Mouse (Mus musculus) heart, postnatal 4 days (tissue): Measurements from ENCODE around the gene Rptor. TPM values are rescaled to one million over a fixed set of nuclear protein-coding genes. Genes with fewer than 3 reads are reported as not detected.
A peak's percentile ranks its signal among the peaks of the same experiment; 100 is the strongest.
"Not testable (repeated sequence)": the region's sequence is repeated elsewhere in the genome, so short reads cannot be mapped to it uniquely, and the experiment has no call there.

ENCODE experiments used
- DNase-seq: peaks from one replicate; pipeline ENCODE4 v3.0.0; 2021
- total RNA-seq, 2 experiments: library from RNA; stranded (reverse); gene quantifications; 2 replicates each; pipeline ENCODE4 v1.2.3; 2021

Gene Rptor
- total RNA-seq, 2 experiments from 2014 or later, result 44.2 to 45.6 TPM

- DNase-seq, result no peak
These were observed 54.8 kb downstream of the Rptor start for GRCm38 (mm10) chr11:119657534-119657933.

- no peak for DNase-seq
These were observed 56.6 kb downstream of the Rptor start for GRCm38 (mm10) chr11:119659296-119659695.

GRCm38 (mm10) chr11:119661479-119661878 lies 58.8 kb downstream of the Rptor start:
- DNase-seq, result not testable (repeated sequence)

GRCm38 (mm10) chr11:119663876-119664275 lies 61.2 kb downstream of the Rptor start:
- no peak for DNase-seq

- DNase-seq, result no peak
These were observed 62.1 kb downstream of the Rptor start for GRCm38 (mm10) chr11:119664678-119665307.

GRCm38 (mm10) chr11:119665308-119665702 lies 62.6 kb downstream of the Rptor start:
- no peak for DNase-seq

- DNase-seq, result peak; percentile 45
These were observed 63.9 kb downstream of the Rptor start for GRCm38 (mm10) chr11:119666567-119667108.

GRCm38 (mm10) chr11:119670690-119671666 lies 68.3 kb downstream of the Rptor start:
- DNase-seq, result no peak

GRCm38 (mm10) chr11:119672041-119672440 lies 69.3 kb downstream of the Rptor start:
- DNase-seq, result no peak

- DNase-seq, result no peak
These were observed 70.1 kb downstream of the Rptor start for GRCm38 (mm10) chr11:119672775-119673174.

- no peak for DNase-seq
These were observed 72.1 kb downstream of the Rptor start for GRCm38 (mm10) chr11:119674835-119675234.

- no peak for DNase-seq
These were observed 72.8 kb downstream of the Rptor start for GRCm38 (mm10) chr11:119675546-119675945.

GRCm38 (mm10) chr11:119676751-119677411 lies 74.2 kb downstream of the Rptor start:
- no peak for DNase-seq

- no peak for DNase-seq
These were observed 75.7 kb downstream of the Rptor start for GRCm38 (mm10) chr11:119678427-119678826.

- DNase-seq, result no peak
These were observed 78.0 kb downstream of the Rptor start for GRCm38 (mm10) chr11:119680735-119681134.

- DNase-seq, result no peak
These were observed 79.6 kb downstream of the Rptor start for GRCm38 (mm10) chr11:119682285-119682684.

- no peak for DNase-seq
These were observed 81.1 kb downstream of the Rptor start for GRCm38 (mm10) chr11:119683796-119684195.

GRCm38 (mm10) chr11:119685477-119685876 lies 82.8 kb downstream of the Rptor start:
- DNase-seq, result peak; percentile 29

- DNase-seq, result no peak
These were observed 83.4 kb downstream of the Rptor start for GRCm38 (mm10) chr11:119685910-119686659.

- no peak for DNase-seq
These were observed 84.6 kb downstream of the Rptor start for GRCm38 (mm10) chr11:119687316-119687715.

- no peak for DNase-seq
These were observed 85.3 kb downstream of the Rptor start for GRCm38 (mm10) chr11:119687966-119688365.

GRCm38 (mm10) chr11:119689936-119690335 lies 87.2 kb downstream of the Rptor start:
- no peak for DNase-seq
